Mouse (Mus musculus) G1E (cell line): ENCODE results near the gene Ccl6.

Experiments
- CTCF ChIP-seq: IDR thresholded peaks from 2 replicates; pipeline ENCODE4 v1.5.1; 2012; ENCODE audit warnings: low read depth, low read length, inconsistent platforms, mixed read lengths
- GATA1 ChIP-seq: IDR thresholded peaks from 2 replicates; pipeline ENCODE4 v1.6.1; 2012; ENCODE audit warnings: borderline replicate concordance, low read length, inconsistent platforms, mixed read lengths
- GATA2 ChIP-seq: IDR thresholded peaks from 2 replicates; pipeline ENCODE4 v1.6.1; 2012; ENCODE audit warnings: low read depth, low read length, inconsistent platforms, borderline replicate concordance
- POLR2AphosphoS5 ChIP-seq: IDR thresholded peaks from 2 replicates; pipeline ENCODE4 v1.6.1; 2012; ENCODE audit warnings: low read depth, low read length, inconsistent platforms; ENCODE audit not compliant: insufficient replicate concordance

GRCm38 (mm10) chr11:83630630-83631029 is 37.7 kb upstream of the Ccl6 start:
- TF ChIP-seq GATA1 (no peak), CTCF (no peak), GATA2 (no peak), POLR2AphosphoS5 (no peak)
